Mouse (Mus musculus): ENCODE results near the gene 0610040J01Rik.
A peak's percentile ranks its signal among the peaks of the same experiment; 100 is the strongest.

Gene 0610040J01Rik

DNA sequence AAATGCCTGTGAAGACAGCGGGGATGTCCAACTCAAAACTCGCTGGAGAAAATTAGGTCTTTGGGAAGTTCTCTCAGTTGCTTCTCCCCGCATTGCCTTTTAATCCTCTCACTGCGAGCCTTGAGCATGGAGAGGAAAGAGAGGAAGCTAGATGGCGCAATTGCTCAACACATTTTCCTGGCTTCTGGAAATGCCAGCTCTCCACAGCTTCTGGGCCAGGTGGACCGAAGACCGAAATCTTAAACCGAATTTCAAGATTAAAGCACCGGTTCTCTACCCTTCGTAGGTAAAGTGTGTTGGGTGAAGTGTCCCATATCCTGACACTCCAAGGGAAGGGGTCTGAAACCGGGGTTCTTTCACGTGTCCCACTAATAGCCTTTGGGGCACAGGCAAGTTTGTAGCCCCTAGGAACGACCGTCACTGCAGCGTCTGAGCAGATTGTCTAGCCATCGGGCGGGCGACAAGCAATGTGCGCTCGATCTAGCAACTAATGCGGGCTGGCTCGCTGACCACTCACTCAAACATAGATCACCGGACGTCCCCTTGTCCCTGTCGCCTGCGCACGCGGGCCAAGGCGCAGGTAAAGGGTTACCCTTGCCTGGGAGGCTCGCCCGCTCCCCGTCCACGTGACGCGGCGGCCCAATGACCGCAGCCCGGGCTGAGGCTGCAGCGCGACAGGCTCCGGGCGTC lies at the start of gene 0610040J01Rik:
0610040J01Rik (plus strand) TSS at position 545 of the 690 bp plus-strand sequence.
- peak; percentile 16 for DNase-seq (ENCODE audit: low read depth)

DNA sequence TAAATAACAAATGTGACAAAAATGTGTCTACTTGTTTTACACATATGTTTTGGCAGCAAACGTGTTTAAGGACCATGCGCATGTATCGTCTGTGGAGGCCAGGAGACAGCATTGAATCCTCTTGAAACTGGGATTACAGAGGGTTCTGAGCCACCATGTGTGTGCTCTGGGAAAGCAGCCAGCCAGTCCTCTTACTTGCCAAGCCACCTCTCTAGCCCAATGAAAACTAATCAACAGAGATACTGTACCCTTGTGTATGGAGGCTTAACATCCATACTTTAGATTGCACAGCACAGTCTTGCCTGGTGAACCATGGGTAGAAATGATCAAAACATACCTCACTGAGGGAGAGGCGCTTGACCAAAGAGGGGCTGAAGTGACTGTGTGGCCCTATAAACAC lies 46.3 kb upstream of the 0610040J01Rik start:
- no peak for DNase-seq (ENCODE audit: low read depth)

DNA sequence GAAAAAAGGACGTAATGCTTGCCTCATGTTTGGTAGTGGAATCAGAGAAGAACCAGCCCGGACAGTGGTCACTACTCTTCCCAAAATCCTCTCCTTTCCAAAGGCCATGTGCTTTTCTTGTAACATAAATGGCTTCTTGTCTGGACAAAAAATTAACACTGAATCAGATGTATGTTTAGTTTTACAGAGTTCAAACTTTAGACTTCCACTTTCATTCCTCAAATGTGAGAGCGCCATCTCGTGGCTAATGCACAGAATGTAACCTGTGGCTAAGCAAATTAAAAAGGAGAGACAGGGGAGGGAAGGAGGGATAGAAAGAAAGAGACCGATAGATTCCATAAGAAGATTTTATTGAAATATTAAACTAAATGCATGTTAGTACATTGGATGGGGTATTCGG lies 45.4 kb upstream of the 0610040J01Rik start:
- peak; percentile 75 for DNase-seq (ENCODE audit: low read depth)

DNA sequence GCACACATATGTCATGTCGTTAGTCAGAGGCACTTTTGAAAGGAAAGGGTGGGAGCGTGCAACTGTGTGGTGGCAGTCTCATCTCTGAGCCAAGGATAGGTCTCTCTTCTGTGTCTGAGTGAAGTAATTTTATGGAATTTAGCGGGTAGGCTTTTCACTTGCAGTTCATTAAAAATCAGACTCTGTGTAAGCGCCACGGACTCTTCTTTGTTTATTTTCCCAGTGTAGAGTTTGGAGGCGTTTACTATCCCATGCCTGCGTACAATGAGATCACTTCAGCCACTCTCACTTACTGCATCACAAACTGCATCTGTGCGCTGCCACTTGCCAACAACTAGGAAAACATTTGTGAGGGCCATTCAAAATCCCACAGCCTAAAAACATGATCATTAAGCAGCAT lies 44.7 kb upstream of the 0610040J01Rik start:
- DNase-seq (ENCODE audit: low read depth), result no peak

DNA sequence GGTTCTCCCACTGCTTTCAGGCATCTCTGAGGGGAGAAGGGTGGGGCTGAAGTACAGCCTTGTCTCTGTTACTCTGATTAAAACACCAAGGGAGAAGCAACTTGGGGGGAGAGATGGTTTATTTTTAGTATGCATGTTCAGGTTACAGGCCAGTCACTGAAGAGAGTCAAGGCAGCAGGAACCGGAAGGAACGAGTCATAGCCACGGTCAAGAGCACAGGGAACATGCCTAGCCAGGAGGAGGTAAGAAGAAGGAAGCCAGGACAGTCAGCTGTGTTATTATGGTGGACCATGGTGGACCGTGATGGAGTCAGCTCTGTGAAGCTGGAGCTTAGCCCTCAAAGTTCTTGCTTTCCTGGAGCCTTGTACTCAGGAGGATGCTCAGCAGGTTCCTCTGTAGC lies 43.9 kb upstream of the 0610040J01Rik start:
- DNase-seq (ENCODE audit: low read depth), result no peak

DNA sequence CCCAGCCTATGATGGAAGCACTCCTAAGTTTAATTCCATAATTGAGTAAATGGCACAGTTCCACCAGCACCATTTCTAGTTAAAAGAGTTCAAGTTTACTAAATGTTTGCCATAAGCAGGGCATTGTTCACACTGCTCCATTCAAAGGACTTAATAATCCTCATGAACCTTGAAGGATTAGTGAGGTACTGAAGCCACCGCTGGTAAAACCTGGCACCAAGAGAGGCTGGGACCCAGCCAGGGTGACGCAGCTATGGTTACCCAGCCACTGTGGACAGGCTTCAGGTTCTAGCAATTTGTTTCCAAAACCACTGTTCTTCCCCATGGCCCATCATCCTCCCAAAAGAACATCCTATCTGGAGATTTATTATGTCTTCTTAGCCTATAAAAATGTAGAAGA lies 39.2 kb upstream of the 0610040J01Rik start:
- DNase-seq (ENCODE audit: low read depth), result no peak

DNA sequence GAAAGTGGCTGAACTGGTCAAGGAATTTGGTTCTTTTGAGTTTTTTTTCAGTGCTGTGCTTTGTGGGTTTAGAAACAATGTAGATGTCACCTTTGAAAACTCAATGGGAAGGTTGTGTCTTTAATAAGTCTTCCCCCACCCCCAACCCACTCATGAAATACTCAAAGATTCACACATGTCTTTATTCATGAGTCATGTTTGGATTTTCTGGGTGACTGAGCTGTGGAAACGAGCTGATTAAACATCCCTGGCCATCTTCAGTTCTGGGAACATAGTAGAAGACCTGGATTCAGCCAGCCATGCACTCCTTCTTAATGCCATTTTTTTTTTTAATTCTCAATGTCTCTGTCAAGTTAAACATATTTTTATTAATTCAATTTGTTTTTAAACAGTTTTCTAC lies 38.6 kb upstream of the 0610040J01Rik start:
- DNase-seq (ENCODE audit: low read depth), result no peak

DNA sequence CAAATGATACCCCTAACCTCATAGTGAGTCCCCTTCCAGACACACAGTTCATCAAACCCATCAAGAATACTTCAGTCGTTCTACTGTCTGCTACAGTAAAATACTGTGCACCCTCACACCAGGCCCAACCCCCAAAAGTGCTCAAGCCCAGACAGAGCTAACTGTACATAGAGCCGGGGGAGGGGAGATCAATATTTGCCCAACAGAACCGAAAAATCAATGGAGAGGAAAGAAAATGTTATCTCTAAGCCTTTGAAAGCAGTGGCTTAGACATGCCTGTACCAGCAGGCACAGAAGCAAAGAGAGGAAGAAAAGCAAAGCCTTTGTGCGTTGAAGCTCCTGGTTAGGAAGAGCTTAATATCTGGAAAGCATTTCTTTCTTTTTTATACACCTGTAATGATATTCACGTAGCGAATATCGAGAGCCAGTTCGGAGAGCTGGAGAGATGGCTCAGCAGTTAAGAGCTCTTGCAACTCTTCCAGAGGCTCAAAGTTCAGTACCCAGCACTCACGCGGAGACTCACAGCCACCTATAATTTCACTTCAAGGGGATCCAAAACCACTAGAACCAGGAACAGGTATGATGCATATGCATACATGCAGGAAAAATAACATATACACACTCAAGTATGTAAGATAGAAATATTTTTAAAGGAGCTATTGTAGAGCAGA lies 23.9 kb upstream of the 0610040J01Rik start:
- DNase-seq (ENCODE audit: low read depth), result no peak

DNA sequence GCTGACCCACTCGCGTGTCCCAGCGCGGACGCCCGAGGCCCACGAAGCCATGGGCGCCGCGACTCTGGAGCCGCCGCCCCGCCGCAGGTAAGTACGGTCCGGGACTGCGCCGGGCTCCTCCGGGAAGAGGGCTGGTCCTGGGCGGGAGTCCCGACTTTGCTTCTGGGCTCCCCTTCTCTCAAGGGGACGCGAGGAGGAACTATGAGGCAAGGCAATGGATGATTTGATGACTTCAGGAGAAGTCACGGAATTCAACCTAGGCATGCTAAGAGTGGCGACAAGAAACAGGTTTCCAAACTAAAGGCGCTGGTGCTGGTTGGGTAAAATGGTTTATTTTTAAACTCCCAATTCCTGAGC lies 324 bp downstream of the 0610040J01Rik start:
- no peak for DNase-seq (ENCODE audit: low read depth)

DNA sequence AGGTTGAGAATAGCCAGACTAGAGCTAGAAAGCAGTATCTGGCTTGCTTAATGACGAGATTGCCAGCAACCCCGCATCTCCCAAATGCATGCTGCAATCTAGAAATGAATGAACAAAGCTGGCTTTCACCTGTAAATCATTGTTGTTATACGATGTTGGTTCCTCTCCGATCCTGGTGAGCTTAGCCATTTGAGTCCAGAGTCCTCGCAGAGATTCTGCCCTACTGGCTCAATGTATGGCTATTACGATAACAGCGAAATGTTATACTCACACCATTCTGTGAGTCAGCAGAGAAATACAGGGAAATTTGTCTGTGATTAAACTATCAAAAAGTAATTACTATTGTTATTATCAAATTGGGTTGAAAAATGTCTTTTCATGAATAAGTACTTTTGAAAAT lies 4.5 kb downstream of the 0610040J01Rik start:
- DNase-seq (ENCODE audit: low read depth), result no peak

DNA sequence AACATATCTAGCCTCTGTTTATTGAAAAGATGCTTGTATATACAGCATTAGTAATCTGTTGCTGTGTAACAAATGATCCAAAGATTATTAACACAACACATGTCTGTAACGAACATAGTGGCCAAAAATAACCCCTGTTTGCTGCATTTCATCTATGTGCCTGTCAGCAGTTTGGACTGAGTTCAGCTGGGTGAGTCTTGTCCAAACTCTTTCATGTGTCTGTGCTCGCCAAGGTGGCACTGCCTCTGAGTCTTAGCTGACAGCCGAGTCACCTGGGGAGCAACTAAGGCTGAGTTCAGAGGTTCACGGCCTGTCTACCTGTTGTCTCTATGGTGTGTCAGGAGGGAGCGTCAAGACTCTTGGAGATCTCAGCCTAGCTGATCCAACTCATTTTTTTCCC lies 5.1 kb downstream of the 0610040J01Rik start:
- no peak for DNase-seq (ENCODE audit: low read depth)

DNA sequence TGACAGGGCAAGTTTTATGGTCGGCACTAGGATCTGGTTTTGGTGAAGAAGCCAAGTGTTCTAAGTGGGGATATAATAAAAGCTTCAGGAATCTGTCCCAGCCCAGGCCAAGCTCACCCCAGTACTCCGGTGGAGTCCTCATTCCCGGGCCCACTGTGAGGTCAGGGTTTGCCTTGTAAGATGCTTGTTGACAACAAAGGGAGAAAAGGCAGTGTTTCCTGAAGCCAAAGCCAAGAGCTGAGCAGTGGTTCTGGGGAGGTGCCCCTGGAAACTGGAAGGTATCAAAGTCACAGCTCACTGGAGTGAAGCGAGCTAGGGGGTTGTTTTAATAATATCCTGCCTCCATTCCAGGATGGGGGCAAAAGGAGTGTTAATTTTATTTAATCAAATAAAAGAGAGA lies 6.8 kb downstream of the 0610040J01Rik start:
- no peak for DNase-seq (ENCODE audit: low read depth)

DNA sequence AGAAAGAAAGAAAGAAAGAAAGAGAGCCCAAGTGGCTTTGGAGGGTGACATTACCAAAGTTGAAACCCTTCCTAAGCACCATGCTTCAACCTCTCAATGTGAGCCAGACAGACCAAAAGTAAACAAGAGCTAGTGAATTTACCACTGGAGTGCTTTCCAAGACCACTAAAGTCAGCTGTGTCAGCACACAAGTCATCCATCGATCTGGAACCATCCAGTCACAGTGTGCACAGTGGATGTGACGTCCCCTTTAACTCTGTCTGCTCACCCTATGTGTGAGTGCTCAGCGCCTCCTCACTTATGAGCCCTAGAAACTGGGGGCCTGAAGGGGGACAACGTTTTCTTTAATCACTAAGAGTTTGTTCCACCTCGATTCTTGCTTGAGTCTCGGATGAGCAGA lies 7.4 kb downstream of the 0610040J01Rik start:
- no peak for DNase-seq (ENCODE audit: low read depth)

DNA sequence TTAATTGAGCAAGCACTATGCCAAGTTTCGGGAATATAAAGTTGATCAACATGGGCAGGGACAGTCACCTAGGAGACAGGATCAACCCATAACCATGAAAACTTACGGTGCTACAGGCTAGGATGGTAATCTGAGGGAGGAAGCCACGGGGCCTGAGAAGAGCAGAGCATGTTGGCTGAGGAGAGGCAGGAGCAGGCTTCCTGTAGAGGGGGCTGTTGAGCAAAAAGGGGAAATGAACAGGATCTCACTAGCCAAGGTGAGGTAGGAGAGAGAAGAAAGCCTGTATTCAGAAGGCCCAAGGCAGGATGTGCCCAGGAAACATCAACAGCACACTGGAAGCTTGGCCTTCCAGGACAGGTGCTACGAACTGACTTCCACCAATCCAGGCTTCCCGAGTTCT lies 9.0 kb downstream of the 0610040J01Rik start:
- DNase-seq (ENCODE audit: low read depth), result no peak

DNA sequence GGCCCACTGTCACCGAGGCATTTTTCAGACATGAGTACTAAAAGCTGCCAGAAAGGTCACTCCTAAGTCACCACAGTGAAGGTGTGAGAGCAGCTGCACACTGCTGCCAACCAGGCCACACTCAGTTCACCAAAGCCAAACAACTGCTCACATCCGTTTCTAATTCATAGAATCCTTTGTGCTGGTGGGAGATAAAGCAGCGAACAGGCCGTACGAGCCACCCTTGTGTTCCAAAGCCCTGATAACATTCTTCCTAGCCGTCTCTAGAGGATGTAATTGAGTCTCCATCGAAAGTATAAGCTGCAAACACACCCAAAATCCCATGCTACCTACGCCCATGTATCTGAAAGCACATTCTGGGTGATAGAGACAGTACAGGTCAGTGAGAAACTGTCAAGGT lies 9.7 kb downstream of the 0610040J01Rik start:
- no peak for DNase-seq (ENCODE audit: low read depth)

DNA sequence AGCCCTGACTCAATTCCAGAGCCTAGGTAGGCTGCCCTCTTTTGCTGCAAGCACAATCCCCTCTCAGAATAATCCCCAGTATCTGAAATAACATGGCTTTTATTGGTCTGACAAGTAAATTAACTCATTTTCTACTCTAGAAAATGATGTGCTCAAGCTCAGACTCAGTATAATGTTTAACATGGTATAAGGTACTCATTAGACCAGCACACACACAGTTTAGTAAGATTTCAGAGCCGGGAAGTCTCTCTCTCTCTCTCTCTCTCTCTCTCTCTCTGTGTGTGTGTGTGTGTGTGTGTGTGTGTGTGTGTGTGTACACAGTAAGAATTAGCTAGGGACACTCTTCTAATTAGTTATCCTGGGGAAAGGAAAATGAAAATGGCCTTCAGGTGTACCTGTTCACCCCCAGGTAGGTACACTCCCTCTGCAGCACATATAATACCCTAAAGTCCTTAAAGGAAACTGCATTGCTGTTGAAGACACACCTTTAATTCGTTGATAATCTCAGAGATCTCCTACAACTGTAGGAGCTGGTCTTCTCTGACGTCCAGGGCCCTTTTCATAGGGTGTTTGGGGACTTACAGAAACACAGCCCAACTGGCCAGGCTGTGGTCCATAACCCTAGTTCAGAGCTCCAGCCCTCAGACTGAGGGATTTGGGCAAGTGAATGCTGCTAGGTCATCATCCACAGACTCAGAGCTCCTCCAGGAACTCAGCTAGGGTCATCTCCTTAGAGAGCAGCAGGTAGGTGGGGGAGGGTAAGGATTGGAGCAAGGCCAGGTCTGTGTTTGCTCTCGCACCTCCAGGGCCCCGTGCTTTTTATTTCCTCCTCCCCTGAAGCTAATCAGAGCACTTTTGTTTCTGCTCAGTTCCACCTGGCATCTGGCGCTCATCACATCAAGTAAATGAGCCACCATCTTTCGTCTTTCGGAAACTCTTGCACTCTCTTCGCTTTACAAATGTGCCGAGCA lies 11.5 kb downstream of the 0610040J01Rik start:
- no peak for DNase-seq (ENCODE audit: low read depth)

DNA sequence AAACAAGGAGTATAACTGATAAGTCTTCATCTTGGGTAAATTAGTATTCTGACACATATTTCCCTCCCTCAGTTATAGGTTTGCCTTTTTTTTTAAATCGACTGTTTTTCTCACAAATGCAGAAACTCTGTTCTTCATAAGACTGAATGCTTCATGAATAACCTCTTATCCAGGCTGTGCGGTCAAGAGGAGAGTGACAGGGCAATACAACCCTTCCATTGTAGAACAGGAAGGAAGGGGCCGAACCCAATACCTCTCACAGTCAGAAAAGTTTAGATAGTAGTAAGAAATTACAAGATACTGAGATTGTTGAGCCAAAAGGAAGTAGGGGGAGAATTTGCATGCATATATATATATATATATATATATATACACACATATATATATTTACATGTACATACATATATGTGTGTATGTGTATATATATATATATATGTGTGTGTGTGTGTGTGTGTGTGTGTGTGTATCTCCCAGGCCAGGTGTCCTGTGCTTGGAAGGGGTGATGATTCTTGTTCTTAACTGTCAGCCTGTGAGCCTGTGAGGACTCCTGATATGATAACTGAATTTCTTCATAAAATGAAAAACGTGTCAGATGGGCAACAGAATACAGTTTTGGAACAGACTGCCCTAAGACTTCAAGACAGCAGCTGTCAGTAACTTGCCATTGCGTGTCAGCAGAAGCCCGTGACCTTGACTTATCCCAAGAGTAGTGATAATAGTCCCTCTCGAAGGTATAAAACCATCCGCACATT lies 12.6 kb downstream of the 0610040J01Rik start:
- no peak for DNase-seq (ENCODE audit: low read depth)

DNA sequence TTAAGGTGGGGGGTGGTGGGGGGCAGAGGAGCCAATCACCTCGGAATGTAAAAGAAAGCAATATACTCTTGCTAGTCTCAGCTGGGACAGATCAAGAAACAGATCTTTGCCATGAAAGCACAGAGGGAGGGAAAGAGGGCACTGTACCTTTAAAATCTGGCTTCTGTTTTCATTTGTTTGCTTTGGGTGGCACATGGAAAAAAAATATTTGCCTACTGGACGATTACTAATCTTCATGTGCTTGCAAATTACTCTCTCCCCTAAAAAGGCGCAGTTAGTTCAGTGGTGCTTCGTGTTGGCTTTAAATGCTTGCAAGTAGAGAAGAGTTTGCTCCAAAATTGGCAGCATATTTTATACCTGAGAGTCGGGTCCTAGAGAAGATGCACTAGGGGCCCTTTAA lies 13.7 kb downstream of the 0610040J01Rik start:
- no peak for DNase-seq (ENCODE audit: low read depth)

DNA sequence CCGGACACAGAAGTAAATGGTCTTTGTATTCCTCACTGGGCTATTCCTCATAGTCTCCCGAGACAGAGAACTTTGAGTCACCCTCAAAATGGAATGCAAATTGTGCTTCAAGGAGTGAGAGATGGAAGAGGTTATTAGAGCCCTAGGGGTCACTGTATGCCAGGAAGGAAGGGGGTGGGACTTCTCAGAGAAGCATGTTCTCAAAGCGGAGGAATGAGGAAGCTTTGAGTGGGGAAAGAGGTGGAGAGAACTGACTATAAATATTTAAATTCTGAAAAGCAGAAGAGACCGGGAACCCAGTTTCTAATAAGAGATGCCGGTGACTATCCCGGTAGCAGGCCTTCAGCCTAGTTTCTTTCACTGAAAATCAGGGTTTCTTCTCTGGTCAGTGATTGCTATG lies 14.8 kb downstream of the 0610040J01Rik start:
- DNase-seq (ENCODE audit: low read depth), result no peak

DNA sequence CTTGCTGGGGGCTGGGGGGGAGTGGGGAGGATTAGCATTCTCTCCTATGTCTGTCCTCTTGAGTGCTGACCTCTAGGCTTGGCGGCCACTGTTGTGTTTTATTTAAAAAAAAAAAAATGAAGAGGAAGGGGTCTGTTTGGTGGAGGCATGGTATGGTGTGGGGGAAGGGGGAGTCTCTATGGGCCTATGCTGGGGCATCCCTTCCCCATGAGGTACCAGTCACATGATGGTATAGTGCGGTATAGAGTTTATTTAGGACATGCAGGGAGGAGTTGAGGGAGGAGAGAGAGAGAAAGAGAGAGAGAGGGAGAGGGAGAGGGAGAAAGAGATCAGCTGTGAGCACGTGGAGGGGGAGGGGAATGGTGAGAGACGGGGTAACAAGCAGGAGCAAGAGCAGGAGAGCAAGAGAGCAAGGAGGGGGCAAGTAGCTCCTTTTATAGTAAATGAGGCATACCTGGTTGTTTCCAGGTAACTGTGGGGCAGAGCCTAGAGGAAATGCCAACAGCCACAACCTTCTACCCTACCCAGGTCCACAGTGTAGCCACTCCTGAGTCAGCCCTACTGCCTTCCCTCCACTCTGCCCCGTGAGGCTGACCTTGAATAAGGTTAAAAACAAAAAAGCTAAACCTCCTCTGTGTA lies 15.4 kb downstream of the 0610040J01Rik start:
- no peak for DNase-seq (ENCODE audit: low read depth)

DNA sequence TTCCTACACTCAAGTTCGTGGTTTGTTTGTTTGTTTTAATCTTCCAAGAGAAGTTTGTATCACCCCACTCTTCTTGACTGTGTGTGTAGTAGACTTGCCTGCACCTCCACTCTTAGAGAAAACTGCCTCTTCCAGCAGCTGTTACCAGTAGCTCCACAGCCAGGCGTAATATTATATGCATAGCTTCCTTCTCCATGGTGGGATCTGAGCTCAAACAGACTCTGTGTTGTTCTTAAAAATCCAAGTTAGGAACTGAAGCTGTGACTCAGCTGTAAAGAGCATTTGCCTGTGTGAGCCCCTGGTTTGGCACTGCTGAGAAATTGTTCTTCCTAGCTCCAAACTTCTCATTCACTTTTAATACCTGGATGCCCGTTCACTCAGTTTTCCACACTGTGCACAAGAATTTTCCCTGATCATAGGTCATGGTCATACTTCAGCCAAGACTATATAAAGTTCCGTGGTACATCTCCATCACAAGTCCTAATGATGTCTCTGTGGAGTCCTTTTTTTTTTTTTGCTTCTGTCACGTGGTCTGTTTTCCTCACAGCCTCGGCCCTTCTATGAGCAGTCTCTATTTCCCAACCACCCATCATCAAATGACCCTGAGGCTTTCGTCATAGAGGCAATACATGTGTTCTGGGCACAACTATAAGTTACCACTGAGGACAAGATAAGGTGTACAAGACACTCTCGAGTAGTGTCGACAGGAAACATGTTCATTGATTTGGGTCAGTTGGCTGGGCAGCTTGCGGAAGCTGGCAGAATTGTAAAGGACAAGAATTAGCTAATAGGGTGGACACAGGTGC lies 16.4 kb downstream of the 0610040J01Rik start:
- no peak for DNase-seq (ENCODE audit: low read depth)

Measured in induced T-regulatory cell, adult 2 months (primary cell).